In the genomic region with DNA sequence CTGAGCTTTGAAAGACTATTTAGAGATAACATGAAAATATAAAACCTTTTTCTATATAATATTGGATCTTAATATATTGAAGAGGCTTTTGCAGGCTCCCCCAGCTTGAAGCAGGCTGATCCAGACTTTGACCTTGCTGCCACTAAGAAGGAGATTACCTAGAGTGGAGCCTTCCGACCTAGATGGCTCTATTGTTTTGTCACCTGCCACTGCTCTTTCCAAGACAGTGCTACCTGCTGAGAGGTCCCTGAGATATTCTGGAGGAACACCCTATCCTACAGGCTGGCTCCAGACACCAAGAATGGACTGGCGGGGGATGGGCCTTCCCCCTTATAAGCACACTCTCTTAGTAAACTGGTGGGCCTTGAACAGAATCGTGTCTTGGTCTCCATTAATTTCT, we compare ENCODE assay signal across 31 mouse cellular contexts. TPM values are rescaled to one million over a fixed set of nuclear protein-coding genes. Genes with fewer than 3 reads are reported as not detected.
"Had no signal": no experiment of that assay in that cellular context is flagged by ENCODE, and none has a peak within 500 bp of the region (broad histone marks: within the 10 kb centered on the region; RNA-seq: fewer than 3 reads in every experiment).

No protein-coding gene starts in this region.

RNA-seq across cellular contexts. Expression of a gene that starts 0.9 kb away (rescaled TPM):
- polyA plus RNA-seq: limb, embryonic 10.5 days; limb, embryonic 11.5 days; limb, embryonic 12.5 days; limb, embryonic 13.5 days; limb, embryonic 14.5 days; limb, embryonic 15.5 days; liver, adult 2 months; liver, embryonic 11.5 days; liver, embryonic 12.5 days; liver, embryonic 13.5 days; liver, embryonic 14.5 days; liver, embryonic 15.5 days; liver, embryonic 16.5 days; liver, postnatal 0 days; lung, adult 2 months; lung, embryonic 14.5 days; lung, embryonic 15.5 days; lung, embryonic 16.5 days; lung, postnatal 0 days; macrophage; midbrain, embryonic 10.5 days; midbrain, embryonic 11.5 days; midbrain, embryonic 12.5 days; midbrain, embryonic 13.5 days; midbrain, embryonic 14.5 days; midbrain, embryonic 15.5 days; midbrain, embryonic 16.5 days; midbrain, postnatal 0 days; myocyte; neural tube, embryonic 11.5 days; neural tube, embryonic 12.5 days had no signal

RNA-seq across cellular contexts. Expression of a gene that starts 13.8 kb away (rescaled TPM):
- polyA plus RNA-seq: limb, embryonic 10.5 days; limb, embryonic 11.5 days; limb, embryonic 12.5 days; limb, embryonic 13.5 days; limb, embryonic 14.5 days; limb, embryonic 15.5 days; liver, adult 2 months; liver, embryonic 11.5 days; liver, embryonic 12.5 days; liver, embryonic 13.5 days; liver, embryonic 14.5 days; liver, embryonic 15.5 days; liver, embryonic 16.5 days; lung, adult 2 months; lung, embryonic 14.5 days; lung, embryonic 15.5 days; lung, embryonic 16.5 days; lung, postnatal 0 days; macrophage; midbrain, embryonic 10.5 days; midbrain, embryonic 11.5 days; midbrain, embryonic 12.5 days; midbrain, embryonic 13.5 days; midbrain, embryonic 14.5 days; midbrain, embryonic 15.5 days; midbrain, embryonic 16.5 days; midbrain, postnatal 0 days; myocyte; neural tube, embryonic 11.5 days; neural tube, embryonic 12.5 days had no signal

RNA-seq across cellular contexts. Expression of a gene that starts 45.0 kb away (rescaled TPM):
- polyA plus RNA-seq: limb, embryonic 10.5 days; limb, embryonic 11.5 days; limb, embryonic 12.5 days; limb, embryonic 13.5 days; limb, embryonic 14.5 days; limb, embryonic 15.5 days; liver, adult 2 months; liver, embryonic 11.5 days; liver, embryonic 12.5 days; liver, embryonic 13.5 days; liver, embryonic 14.5 days; liver, embryonic 15.5 days; liver, embryonic 16.5 days; liver, postnatal 0 days; lung, adult 2 months; lung, embryonic 14.5 days; lung, embryonic 15.5 days; lung, embryonic 16.5 days; lung, postnatal 0 days; macrophage; midbrain, embryonic 10.5 days; midbrain, embryonic 11.5 days; midbrain, embryonic 12.5 days; midbrain, embryonic 13.5 days; midbrain, embryonic 14.5 days; midbrain, embryonic 15.5 days; midbrain, embryonic 16.5 days; midbrain, postnatal 0 days; myocyte; neural tube, embryonic 11.5 days; neural tube, embryonic 12.5 days had no signal

RNA-seq across cellular contexts. Expression of a gene that starts 50.5 kb away (rescaled TPM):
- polyA plus RNA-seq: limb, embryonic 10.5 days; limb, embryonic 11.5 days; limb, embryonic 12.5 days; limb, embryonic 13.5 days; limb, embryonic 14.5 days; limb, embryonic 15.5 days; liver, adult 2 months; liver, embryonic 11.5 days; liver, embryonic 12.5 days; liver, embryonic 13.5 days; liver, embryonic 14.5 days; liver, embryonic 15.5 days; liver, embryonic 16.5 days; liver, postnatal 0 days; lung, adult 2 months; lung, embryonic 14.5 days; lung, embryonic 15.5 days; lung, embryonic 16.5 days; lung, postnatal 0 days; macrophage; midbrain, embryonic 10.5 days; midbrain, embryonic 11.5 days; midbrain, embryonic 12.5 days; midbrain, embryonic 13.5 days; midbrain, embryonic 14.5 days; midbrain, embryonic 15.5 days; midbrain, embryonic 16.5 days; midbrain, postnatal 0 days; myocyte; neural tube, embryonic 11.5 days; neural tube, embryonic 12.5 days had no signal
